Mouse (Mus musculus) heart, postnatal 25 days (tissue): ENCODE data around the gene Creb3l4. TPM values are rescaled to one million over a fixed set of nuclear protein-coding genes. Genes with fewer than 3 reads are reported as not detected.

ENCODE experiments used
- DNase-seq: peaks from one replicate; pipeline ENCODE4 v3.0.0; 2022; ENCODE audit warnings: low spot score
- intact Hi-C: fragments of 180-260 bp; cut with DNase I; formaldehyde crosslinking; loops from one replicate; pipeline ENCODE4 v1.15.1; 2025
- total RNA-seq, 2 experiments: library from RNA; stranded (reverse); gene quantifications; 2 replicates each; pipeline ENCODE4 v1.2.3; 2021

Creb3l4 gene
- total RNA-seq, 2 experiments from 2014 or later: not detected

DNA sequence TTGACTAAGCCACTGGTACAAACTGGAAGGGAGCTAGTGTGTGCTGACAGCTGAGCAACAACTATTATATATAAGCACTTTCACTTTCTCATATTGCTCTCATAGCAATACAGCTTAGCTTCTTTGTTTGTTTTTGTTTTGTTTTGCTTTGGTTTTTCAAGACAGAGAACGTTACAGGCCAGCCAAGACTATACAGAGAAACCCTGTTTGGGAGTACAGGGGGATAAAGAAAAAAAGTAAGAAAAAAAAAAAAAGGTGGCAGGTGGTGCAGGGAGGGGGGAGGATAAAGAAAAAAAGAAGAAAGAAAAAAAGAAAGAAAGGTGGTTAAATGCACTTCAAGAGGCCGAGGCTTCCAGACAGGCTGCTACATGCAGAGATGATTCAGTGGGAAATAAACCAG, 2.1 kb upstream of the Creb3l4 start:
- no peak for DNase-seq
- intact Hi-C loops: no loop called here

DNA sequence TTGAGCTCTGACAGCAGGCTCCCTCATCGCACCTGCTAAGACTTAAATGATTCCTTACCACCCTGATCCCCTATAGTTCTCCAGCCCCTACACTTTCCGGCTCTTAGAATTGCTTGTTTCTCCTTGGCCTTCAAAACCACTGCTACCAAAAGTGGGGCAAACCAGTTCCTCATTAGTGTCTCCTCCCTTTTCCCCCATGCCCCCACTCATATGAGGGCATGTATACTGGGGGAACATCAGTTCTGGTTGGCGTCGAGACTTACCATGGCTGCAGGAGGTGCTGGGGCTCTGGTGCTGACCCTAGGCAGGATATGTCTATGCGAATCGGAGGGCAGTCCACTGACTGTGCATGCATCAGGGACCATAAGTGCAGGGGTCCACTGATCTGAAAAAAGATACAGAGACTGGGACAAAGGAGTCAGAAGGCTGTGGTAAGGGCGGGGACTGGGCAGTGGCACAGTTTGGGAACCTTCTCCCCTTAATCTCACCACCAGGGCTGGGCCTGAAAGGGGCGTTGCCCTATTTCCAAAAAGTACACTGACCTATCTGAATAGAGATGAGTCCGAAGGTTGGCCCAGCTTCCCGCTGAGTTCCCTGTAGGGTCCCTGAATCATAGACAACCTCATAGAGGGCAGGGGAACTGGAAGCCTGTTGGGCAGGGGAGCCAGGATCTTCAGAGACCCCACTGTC, 1.5 kb downstream of the Creb3l4 start:
- DNase-seq: no peak
- intact Hi-C loops: no loop called here

DNA sequence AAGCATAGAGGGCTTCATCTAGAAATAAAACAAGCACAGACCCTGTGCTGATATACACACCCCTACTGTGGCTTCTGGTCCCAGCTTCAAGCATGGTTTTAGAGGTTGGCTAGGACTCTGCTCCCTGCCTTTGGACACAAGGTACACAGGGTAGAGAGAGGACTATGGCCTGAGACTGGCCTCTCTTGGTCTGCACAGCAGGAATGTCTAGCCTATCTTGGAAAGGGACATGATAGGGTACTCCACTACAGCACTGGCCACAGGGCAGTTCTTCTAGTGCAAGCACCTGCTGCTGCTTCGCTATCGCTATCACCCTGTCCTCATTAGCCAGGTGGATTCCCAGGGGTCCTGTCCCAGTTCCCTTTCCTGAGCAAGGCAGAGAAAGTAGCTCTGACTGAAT, 2.1 kb downstream of the Creb3l4 start:
- intact Hi-C loops: no loop called here
- no peak for DNase-seq

DNA sequence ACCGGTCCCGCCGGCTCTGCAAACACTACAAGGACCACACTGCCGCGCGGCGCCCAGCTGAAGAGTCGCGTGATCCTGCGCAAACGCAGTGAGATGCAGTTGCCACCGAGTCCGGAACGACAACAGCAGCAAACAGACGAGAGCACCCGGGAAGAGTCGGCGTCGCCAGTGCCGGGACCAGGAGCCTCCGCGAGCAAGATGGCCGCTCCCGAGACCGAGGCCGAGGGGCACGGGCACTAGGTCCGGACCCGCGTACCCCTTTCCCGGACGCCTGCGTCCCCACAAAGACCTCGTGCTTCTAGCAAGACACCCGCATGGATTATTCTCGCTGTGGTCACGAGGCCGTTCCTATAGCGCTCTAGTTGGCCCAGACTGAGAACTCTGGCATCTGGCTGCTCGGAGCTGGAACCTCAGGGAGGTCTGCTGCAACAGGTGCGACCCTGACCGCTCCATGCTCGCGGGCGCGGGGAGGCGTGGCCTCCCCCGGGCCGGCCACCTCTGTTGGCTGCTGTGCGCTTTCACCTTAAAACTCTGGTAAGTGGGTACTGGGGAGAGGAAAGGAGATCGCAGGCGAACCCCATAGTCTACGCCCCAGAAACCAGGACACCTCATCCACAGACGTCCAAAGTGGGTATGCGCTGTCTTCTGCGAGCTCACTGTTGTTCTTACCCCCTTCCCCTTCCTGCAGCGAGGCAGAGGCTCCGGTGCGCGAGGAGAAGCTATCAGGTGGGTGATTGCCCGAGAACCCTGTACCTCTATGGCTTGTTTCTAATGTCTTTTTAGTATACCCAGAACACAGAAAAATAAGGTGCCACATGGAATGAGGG, 11.6 kb downstream of the Creb3l4 start, which contains the start of gene Jtb:
Jtb (plus strand) TSS at position 91 of the 827 bp plus-strand sequence.
- DNase-seq: peak; percentile 87
- intact Hi-C loops: no loop called here

DNA sequence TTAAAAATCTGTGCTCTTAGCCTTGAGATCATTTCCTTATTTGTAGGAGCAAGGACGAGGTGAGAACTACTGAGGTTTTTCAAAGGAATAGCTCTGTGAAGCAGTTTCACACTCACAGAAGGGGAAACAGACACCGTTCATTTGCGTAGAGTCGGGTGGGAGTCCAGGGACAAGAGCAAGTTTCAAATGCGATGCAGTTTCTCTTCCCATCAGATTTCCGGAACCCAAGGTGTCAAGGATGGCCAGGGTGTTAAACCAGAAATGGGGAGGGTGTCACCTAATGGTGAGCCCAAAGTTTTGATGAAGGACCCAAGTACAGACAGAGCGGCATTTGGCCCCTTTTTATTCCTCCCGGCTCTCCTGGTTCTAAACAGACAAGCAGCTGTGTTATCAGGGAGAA, 12.2 kb downstream of the Creb3l4 start:
- DNase-seq: no peak
- intact Hi-C loops: no loop called here

DNA sequence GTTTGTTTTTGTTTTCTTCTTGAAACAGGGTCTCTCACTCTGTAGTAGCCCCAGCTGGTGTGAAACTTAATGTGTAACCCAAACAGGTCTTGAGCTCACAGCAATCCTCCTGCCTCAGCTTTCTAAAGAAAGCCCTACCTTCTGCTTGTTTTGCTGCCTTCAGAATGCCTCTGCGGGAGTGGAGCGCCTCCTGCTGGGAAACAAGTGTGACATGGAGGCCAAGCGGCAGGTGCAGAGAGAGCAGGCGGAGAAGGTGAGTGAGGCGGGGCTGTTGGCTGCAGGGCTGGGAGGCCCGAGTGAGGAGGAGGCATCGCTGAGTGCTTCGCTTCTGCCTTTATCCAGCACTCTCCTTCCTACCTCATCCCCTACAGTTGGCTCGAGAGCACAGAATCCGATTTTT, 19.0 kb downstream of the Creb3l4 start:
- intact Hi-C loops: loop anchor here (5.0 kb wide), 1 partner anchor 38 kb away; no protein-coding TSS in a partner anchor

DNA sequence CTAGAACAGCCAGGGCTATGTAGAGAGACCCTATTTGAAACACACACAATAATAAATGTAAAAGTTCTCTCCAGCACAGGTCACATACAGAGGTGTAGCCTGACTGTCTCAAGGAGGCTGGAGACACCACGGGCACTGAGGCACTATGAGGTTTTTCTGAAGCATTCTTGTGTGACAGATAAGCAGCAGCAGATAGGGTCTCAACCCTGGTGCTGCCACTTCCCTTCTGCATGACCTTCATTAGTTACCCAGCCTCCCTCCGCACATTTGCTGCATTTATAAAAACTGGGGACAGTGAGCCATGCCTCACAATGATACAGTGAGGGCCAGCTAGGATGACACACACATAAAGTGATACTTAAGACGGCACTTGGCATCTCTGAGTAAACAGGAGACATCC, 20.4 kb downstream of the Creb3l4 start:
- no peak for DNase-seq
- intact Hi-C loops: loop anchor here (5.0 kb wide), 1 partner anchor 39 kb away; no protein-coding TSS in a partner anchor

More for the DNA sequence above, 19.0 kb downstream of the Creb3l4 start:
- no peak for DNase-seq

DNA sequence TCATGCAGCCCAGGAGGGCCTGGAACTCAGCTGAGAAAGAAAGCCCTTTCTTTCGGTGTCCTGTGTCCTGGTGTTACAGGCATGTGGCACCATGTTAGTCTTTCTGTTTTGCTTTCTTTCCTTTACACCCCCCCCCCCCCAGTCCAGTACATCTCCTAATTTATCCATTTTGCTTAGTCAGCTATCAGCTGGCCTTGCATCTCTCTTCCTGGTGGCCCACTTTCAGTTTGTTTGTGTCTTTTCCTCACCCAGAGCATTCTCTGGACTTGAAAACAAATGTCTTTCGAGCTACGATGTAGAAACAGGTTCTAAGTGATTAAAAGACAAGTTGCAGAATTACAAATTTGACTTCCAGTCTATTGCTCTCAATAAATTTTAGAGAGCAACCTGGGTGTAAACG, 20.9 kb downstream of the Creb3l4 start:
- DNase-seq: no peak
- intact Hi-C loops: loop anchor here (5.0 kb wide), 1 partner anchor 40 kb away; no protein-coding TSS in a partner anchor

DNA sequence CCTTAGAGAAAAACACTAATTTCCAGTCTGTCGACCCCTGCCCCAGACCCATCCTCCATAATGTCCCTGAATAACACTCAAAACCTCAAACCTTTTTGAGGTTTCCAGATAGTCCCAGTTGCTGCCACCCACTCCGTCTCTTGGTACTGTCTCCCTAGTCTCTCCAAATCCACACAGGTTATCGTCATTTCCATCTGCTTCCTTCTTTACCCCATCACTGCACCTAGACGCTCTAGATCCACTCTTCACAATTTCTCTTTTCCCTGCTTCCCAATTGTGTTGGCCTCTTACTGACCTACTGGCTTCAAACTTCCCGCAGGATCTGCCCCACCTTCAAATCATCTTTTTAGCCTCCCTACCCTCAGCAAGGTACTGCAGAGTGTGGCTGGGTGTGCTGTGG, 22.2 kb downstream of the Creb3l4 start:
- no peak for DNase-seq
- intact Hi-C loops: loop anchor here (5.0 kb wide), 1 partner anchor 41 kb away; no protein-coding TSS in a partner anchor

DNA sequence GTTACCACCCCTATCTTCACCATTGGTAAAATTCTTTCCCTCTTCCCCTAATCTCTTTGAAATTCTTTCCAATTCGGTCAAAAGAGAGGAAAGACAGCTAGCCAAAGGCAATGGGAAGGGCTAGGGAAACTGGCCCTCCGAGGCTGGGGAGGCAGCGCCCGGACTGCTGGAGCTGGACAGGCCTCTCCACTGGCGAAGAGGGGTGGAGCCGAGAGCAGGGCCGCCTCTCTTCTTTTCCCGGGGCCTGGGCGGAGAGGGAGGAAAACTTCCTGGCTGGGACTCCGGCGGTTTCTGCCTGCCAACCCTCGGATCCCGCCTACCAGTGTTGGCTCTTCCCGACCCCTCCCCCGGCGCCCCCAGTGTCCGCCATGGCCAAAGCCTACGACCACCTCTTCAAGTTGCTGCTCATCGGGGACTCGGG, 22.8 kb downstream of the Creb3l4 start:
- peak; percentile 79 for DNase-seq
- intact Hi-C loops: loop anchor here (1.0 to 5.0 kb wide), 2 partner anchors 42 to 153 kb away; no protein-coding TSS in a partner anchor

DNA sequence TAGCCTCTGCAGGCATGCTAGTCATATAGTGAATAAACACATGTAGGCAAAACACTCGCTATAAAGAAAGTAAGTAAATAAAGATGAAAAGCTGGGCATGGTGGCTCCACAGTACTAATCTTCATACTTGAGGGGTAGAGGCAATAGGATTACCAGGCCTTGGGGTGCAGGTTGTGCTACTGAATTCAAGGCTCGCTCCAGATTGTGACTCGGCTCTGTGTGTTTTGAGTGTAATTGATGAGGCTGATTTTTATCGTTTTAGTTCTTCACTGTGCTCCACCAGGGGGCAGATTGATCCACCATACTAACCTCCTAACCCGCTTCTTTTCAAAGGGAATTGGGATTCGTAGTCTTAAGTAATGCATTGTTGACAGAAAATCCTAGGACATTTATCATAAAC, 23.2 kb downstream of the Creb3l4 start:
- no peak for DNase-seq
- intact Hi-C loops: loop anchor here (1.0 to 5.0 kb wide), 2 partner anchors 42 to 153 kb away; no protein-coding TSS in a partner anchor

DNA sequence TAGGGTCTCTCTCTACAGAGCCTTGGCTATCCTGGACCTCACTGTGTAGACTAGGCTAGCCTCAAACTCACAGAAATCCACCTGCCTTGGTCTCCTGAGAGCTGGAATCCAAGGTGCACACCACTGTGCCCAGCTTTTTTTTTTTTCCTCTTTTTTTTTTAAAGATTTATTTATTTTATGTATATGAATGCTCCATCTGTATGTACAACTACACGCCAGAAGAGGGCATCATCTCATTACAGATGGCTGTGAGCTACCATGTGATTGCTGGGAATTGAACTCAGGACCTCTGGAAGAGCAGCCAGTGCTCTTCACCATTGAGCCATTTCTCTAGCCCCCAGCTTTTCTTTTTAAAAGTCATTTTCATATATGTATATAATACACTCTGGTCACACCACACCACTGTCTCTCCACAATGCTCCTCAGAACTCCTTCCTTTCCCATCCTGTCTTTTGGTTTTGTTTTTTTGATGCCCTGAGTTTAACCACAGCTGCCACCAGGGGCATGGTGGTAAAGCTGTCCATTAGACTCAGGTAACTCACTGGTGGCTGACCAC, 27.4 kb downstream of the Creb3l4 start:
- intact Hi-C loops: no loop called here
- DNase-seq: no peak

DNA sequence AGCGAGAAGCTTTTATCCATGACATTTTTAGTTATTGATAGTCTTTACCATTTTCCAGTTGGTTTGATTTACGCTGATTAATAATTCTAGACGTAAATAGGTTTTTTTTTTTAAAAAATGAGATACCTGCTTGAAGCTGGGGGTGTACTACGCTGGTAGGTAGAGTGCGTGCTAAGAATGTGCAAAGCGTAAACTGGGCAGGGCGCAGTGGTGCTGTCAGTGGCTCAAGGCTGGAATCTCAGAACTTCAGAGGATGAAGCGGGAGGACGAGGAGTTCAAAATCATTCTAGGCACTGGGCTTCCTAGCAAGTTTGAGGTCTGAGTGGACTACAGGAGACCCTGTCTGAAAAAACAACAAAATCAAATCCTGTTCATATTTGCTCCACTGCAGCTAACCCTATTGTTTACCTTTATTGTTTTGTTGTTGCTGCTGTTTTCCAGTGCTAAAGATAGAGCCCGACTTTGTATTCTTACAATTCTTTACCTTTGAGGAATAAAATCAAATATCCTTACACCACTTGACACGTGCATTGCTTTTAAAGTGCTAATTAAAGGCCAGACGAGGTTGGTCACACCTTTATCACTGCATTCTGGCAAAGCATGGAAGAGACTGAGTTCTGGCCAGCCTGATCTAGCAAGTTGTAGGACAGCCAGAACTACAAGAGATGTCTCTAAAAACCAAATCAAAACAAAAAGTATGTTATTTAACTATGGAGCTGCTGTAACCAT, 29.2 kb downstream of the Creb3l4 start:
- intact Hi-C loops: no loop called here
- no peak for DNase-seq

DNA sequence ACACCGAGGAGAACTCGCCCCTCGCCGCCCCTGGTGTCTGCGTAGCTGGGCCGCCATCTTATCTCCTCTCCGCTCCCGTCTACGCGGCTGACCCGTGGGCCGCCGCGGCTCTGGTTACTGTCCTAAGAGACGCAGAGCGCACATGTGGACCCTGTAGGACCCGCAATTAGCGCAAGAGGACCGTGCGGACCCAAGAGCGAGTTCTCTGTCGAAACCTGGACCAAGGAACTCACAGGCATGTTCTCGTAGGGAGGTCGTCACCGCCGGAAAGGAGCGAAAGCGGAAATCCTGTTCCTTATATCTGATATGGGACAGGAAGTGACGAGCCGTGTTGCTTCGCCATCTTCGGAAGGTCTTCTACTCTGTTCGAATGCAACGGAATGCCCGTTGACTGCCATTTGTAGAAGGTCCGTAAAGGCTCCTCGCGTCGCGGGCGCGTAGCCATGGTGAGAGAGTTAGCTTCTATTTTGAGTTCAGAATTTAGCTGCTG, 29.9 kb downstream of the Creb3l4 start, which contains the start of the genes Rps27 and Rab13:
Rps27 (minus strand) TSS at position 275 of the 490 bp plus-strand sequence.
Rab13 (plus strand) TSS at position 319 of the 490 bp plus-strand sequence.
- DNase-seq: peak; percentile 83
- intact Hi-C loops: no loop called here

DNA sequence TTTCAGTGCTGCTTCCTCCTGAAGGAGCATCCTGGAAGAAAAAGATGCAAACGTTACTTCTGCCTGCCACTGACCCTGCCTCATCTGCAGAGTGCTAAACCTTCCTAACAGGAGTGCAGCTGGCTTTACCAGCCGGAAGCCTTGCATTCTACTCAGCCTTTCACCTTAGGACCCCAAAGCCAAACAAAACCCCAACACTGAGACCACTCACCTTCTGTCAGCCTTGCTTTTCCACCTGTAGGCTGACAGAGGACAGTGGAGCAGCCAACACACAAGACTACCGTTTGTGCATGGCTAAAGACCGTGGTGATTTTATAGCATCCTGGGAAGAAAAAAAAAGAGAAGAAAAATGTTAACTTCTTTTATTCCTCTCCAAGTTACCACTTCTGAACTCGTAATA, 30.6 kb downstream of the Creb3l4 start:
- intact Hi-C loops: no loop called here

DNA sequence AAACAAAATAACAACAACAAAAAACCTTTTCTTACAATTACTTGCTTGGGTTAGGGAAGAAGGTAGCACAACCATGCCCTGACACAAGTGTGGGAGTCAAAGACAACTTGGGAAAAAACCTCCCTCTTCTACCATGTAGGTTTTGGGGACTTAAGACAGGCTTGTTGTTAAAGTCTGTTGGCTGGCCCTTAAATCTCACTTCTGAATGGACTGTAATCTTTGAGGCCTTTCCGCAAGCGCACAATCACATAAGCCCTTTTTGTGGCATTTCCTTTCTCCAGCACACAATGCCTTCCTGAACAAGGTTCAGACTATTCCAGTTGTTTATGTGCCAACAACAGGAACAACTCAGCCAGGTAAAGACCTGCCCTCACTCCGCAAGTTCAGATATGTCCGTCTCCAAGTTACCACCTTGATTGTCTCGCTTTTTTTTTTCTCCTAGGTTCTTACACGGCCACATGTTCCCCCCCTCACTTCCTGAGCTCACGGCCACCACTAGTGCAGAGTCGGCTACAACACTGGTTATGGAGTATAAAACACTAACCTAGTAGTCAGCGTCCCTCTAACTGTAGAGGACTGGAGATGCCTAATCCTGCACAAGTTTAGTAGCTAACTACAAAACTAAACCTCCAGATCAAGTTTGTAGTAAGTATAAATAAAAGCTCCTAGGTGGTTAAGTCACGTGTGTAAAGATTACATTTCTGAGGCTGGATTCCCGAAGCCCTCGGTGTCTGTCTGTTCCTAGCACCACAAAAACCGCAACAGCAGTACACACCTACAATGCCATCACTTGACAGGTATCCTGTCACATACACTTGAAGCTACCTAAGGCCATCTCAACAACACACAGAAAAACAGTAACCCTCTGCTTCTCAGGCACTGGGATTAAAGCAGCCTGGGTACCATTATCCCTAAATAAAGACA, 31.6 kb downstream of the Creb3l4 start:
- DNase-seq: no peak
- intact Hi-C loops: no loop called here

More for the DNA sequence above, 30.6 kb downstream of the Creb3l4 start:
- no peak for DNase-seq

DNA sequence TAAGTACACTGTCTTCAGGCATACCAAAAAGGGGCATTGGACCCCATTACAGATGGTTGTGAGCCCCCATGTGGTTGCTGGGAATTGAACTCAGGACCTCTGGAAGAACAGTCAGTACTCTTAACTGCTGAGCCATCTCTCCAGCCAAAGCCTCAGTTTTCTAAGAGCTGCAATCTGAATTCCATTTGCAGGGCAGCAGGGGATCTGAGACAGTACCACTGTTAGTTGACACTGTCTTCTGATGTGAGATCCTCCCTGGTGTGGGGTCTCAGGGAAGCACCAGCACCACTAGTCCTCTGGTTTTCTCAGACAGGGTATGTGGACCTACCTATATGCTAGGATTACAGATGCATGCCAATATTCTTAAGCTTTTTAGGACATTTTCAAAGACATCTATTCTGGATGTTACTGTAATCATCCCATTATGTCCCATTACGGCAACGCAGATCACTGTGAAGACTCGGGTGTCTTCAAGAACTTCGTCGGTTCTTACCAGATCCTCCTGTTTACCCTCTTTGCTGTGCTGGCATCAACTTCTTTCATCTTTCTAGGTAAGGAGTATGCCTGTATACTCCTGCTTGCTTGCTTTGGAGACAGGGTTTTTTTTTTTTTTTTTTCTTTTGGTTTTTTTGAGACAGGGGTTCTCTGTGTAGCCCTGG, 33.3 kb downstream of the Creb3l4 start:
- no peak for DNase-seq
- intact Hi-C loops: no loop called here

DNA sequence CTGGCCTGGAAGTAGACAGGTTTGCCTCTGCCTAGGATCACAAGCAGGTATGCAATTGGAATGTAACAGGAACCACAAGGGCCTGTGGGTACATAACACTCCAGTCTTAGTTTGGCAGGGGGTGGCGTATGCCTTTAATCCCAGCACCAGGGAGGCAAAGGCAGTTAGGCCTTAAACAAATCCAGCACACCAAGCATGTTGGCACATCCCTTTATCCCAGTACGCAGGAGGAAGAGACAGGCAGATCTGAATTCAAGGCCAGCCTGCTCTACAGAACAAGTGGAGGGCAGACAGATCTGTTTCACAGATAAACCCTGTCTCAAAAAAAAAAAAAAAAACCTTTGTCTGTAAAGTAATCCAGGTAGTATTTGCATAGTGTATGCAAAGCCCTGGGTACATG, 34.6 kb downstream of the Creb3l4 start:
- DNase-seq: no peak
- intact Hi-C loops: no loop called here
